Mouse (Mus musculus) kidney, adult 2 months (tissue): ENCODE results near the gene Psrc1.

Experiments
- CTCF ChIP-seq: fragments of 200-500 bp; conservative IDR thresholded peaks from 2 replicates; pipeline ENCODE4 v1.5.1; 2011; ENCODE audit warnings: low read depth, mild to moderate bottlenecking, control low read depth, low read length, moderate library complexity, mixed read lengths; ENCODE audit not compliant: insufficient read depth, insufficient read length
- POLR2A ChIP-seq: fragments of 200-500 bp; IDR thresholded peaks from one replicate; pipeline ENCODE4 v1.6.1; 2011; ENCODE audit warnings: low read depth, low read length, control low read depth

- TF ChIP-seq CTCF (no peak), POLR2A (no peak)
Observed at GRCm38 (mm10) chr3:108357051-108357450, 26.6 kb upstream of the Psrc1 start.
